Mouse (Mus musculus): ENCODE measurements around the gene Gm10719.
"Not testable (repeated sequence)": the region's sequence is repeated elsewhere in the genome, so short reads cannot be mapped to it uniquely, and the experiment has no call there.

DNA sequence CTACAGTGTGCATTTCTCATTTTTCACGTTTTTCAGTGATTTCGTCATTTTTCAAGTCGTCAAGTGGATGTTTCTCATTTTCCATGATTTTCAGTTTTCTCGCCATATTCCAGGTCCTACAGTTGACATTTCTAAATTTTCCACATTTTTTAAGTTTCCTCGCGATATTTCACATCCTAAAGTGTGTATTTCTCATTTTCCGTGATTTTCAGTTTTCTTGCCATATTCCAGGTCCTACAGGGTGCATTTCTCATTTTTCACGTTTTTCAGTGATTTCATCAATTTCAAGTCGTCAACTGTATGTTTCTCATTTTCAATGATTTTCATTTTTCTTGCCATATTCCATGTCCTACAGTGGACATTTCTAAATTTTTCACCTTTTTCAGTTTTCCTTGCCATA is 1.9 kb upstream of the Gm10719 start, which contains the start of gene Gm10720:
- TF ChIP-seq CTCF, EP300 (IDR thresholded peaks at IDR 0.05; ENCODE audit: low read depth): not testable (repeated sequence)

Data from liver, embryonic 14.5 days (tissue).